Mouse (Mus musculus) liver, adult 2 months (tissue): ENCODE results near the gene Gm28308. TPM values are rescaled to one million over a fixed set of nuclear protein-coding genes. Genes with fewer than 3 reads are reported as not detected.

ENCODE experiments used
- DNase-seq: peaks from one replicate; pipeline ENCODE4 v3.0.0-alpha.2; 2011; ENCODE audit warnings: low read depth, low spot score; ENCODE audit errors: extremely low read depth
- H3K27ac ChIP-seq: fragments of 200-500 bp; replicated peaks from 2 replicates; pipeline ENCODE4 v1.5.1; 2012; ENCODE audit warnings: low read depth, mild to moderate bottlenecking, control low read depth, inconsistent platforms, low read length; ENCODE audit not compliant: insufficient read depth
- H3K27me3 ChIP-seq: fragments of 200-500 bp; 2 replicates; pipeline ENCODE4 v1.6.1; 2012; ENCODE audit warnings: mild to moderate bottlenecking, moderate library complexity, low read length, inconsistent platforms; ENCODE audit not compliant: control insufficient read depth, insufficient read depth
- H3K36me3 ChIP-seq: fragments of 200-500 bp; 2 replicates; pipeline ENCODE4 v1.6.1; 2012; ENCODE audit warnings: low read length, inconsistent platforms; ENCODE audit not compliant: control insufficient read depth, insufficient read depth
- H3K4me1 ChIP-seq: fragments of 200-500 bp; 2 replicates; pipeline ENCODE4 v1.6.1; 2011; ENCODE audit warnings: low read length; ENCODE audit not compliant: control insufficient read depth, insufficient read depth
- H3K4me3 ChIP-seq: fragments of 200-500 bp; 2 replicates; pipeline ENCODE4 v1.5.1; 2011; ENCODE audit warnings: low read depth, mild to moderate bottlenecking, control low read depth, low read length, moderate library complexity; ENCODE audit not compliant: insufficient read depth
- H3K79me2 ChIP-seq: fragments of 200-500 bp; 2 replicates; pipeline ENCODE4 v1.6.1; 2012; ENCODE audit warnings: inconsistent platforms, mild to moderate bottlenecking, low read length, moderate library complexity; ENCODE audit not compliant: control insufficient read depth, insufficient read depth
- H3K9ac ChIP-seq: fragments of 200-500 bp; 2 replicates; pipeline ENCODE4 v1.6.1; 2012; ENCODE audit warnings: low read depth, mild to moderate bottlenecking, control low read depth, inconsistent platforms, low read length
- CTCF ChIP-seq: fragments of 200-500 bp; IDR thresholded peaks from 2 replicates; pipeline ENCODE4 v1.5.1; 2011; ENCODE audit warnings: low read depth, low read length, control low read depth
- POLR2A ChIP-seq: fragments of 200-500 bp; IDR thresholded peaks from 2 replicates; pipeline ENCODE4 v1.6.1; 2011; ENCODE audit warnings: low read length, control low read depth; ENCODE audit not compliant: insufficient read depth; ENCODE audit errors: extremely low read depth
- WGBS: fragments of 180-500 bp; shearing (Covaris S2); methylation state at CpG from one replicate; pipeline ENCODE4 v1.1.7; 2018; 5-methylcytosine and 5-hydroxymethylcytosine counted together
- polyA plus RNA-seq: library from polyadenylated mRNA; depleted of rRNA; stranded (reverse); fragments of >200 nt; gene quantifications from 2 replicates; pipeline ENCODE4 v1.2.3, GENCODE M21; 2012
- total RNA-seq: library from RNA; depleted of rRNA; stranded (reverse); fragments of >200 nt; gene quantifications from 2 replicates; pipeline ENCODE4 v1.2.3, GENCODE M21; 2014

The Gm28308 gene
- total and polyA plus RNA-seq, 2 experiments: not detected

DNA sequence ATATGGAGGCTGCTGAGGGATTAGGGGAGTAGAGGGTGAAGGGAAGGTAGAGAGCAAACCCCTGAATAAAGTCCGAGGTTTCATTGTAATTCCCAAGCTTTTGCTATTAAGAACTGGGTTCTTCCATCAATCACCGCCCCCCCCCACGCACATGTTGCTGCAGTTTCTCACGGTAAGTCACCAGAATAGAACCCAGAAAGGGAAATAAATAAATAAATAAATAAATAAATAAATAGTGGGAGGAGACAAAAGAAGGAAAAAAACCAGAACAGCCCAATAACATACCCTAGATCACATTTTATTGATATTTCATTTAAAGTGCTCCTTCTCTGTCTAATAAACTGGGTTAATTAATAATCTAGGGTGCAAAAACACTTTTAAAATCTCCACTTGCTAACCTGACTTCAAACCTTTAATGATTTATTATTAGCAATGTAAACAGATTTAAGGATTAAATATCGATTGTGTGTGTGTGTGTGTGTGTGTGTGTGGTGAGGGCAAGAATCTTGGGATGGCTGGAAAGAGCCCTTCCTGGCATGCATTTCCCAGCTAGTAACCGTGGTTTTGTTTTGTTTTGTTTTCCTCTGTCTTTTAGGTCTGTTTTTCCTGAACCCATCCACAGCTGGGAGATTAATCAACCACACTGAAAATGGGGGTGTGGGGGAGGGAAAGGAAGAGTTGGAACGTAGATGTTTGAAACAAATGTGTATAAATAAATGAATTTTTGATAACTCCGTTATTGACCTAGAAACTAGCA lies 51.6 kb downstream of the Gm28308 start:
- Histone ChIP-seq H3K4me3 (0 out of 2 replicates have a peak overlapping the region, but pooled peaks have one; percentile 18), H3K27me3 (peaks cover 29% of the 10 kb centered on the region; the same call in 1 of the 2 replicates), H3K36me3 (no peaks in the 10 kb centered on the region), H3K27ac (peak overlapping the region; percentile 57), H3K9ac (no peak overlapping the region), H3K4me1 (no peaks in the 10 kb centered on the region), H3K79me2 (no peaks in the 10 kb centered on the region)
- 11% methylated on average over 8 of the region's 8 CpGs for WGBS
- DNase-seq: no peak
- TF ChIP-seq POLR2A: no peak
- no peak for TF ChIP-seq CTCF

DNA sequence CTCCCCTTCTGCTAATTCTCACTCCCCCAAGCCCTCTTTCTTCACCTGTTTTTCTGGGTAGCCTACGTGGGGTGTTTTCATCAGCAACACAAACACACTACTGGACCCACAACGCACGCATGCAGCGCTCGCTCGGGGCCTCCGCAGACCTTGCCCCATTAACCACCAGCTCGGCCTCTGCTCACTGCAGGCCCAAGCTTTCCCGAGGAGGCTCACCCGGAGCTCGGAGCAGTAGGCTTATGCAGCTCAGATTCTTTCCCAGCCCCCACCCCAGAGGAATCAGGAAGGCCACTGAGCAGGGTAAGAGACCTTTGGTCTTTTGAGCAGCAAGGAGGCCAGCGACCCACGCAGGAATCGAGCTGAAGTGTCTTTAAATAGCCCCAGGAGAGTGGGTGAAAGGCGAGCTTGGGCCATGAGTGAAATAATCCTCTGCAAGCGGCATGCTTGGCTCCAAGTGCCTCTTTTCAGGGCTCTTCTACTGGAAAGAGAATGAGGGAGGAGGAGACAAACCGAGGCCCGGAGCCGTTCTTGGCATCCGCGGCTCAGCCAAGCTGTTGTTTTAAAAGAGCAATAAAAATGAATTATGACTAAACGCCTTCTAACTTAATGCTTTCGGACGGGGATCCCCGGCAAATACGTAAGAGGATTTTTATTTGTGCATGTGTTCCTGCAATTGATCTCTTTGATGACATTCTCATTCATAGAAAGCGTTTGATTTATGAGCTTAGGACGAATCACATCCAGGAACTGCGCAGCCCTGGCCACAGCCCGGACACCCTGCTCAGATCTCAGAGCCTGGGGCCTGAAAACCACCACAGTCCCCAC lies 52.4 kb downstream of the Gm28308 start:
- Histone ChIP-seq H3K4me1 (no peaks in the 10 kb centered on the region), H3K36me3 (no peaks in the 10 kb centered on the region), H3K4me3 (peak overlapping the region; percentile 40; the same call in 1 of the 2 replicates), H3K27ac (peak overlapping the region; percentile 57), H3K79me2 (no peaks in the 10 kb centered on the region), H3K27me3 (peaks cover 30% of the 10 kb centered on the region; the same call in 1 of the 2 replicates), H3K9ac (peak overlapping the region; percentile 16)
- TF ChIP-seq CTCF: no peak
- no peak for TF ChIP-seq POLR2A
- WGBS: 5% methylated on average over 30 of the region's 30 CpGs
- DNase-seq: no peak

DNA sequence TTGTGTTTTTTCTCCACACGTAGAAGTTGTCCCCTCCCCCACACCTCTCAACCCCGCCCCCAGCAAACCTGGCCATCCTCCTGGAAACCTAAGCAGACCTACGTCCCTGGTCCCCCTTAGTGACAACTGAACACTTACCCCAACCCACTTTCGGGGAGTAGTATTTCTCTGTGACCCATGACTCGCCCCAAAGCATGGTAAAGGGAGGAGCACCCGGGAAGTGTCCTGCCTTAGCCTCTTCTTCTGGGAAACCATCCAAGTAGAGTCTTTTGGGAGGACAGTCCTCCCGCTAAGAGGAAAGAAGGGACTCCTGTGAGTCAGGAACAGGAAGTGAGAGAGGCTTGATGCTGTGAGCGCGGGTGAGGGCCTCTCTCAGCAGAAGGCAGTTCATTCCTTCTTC lies 53.2 kb downstream of the Gm28308 start:
- no peak overlapping the region for H3K27ac ChIP-seq
- H3K4me1 ChIP-seq: no peaks in the 10 kb centered on the region
- H3K9ac ChIP-seq: no peak overlapping the region
- DNase-seq: peak; percentile 29
- no peak for TF ChIP-seq CTCF
- no peak for TF ChIP-seq POLR2A
- H3K36me3 ChIP-seq: no peaks in the 10 kb centered on the region
- H3K27me3 ChIP-seq: peaks cover 28% of the 10 kb centered on the region; the same call in 1 of the 2 replicates
- peak overlapping the region; percentile 5; the same call in 1 of the 2 replicates for H3K4me3 ChIP-seq
- H3K79me2 ChIP-seq: no peaks in the 10 kb centered on the region
- WGBS: 5% methylated on average over 9 of the region's 9 CpGs

- peak overlapping the region; percentile 47 for H3K27ac ChIP-seq
- no peak for DNase-seq
- no peaks in the 10 kb centered on the region for H3K79me2 ChIP-seq
- 7% methylated on average over 12 of the region's 12 CpGs for WGBS
- TF ChIP-seq POLR2A (no peak), CTCF (no peak)
- no peaks in the 10 kb centered on the region for H3K36me3 ChIP-seq
- peak overlapping the region; percentile 69 for H3K4me3 ChIP-seq
- H3K9ac ChIP-seq: peak overlapping the region; percentile 61
- H3K27me3 ChIP-seq: peaks cover 25% of the 10 kb centered on the region; the same call in 1 of the 2 replicates
- no peaks in the 10 kb centered on the region for H3K4me1 ChIP-seq
These were observed 53.9 kb downstream of the Gm28308 start for GRCm38 (mm10) chr6:52159164-52159761.

DNA sequence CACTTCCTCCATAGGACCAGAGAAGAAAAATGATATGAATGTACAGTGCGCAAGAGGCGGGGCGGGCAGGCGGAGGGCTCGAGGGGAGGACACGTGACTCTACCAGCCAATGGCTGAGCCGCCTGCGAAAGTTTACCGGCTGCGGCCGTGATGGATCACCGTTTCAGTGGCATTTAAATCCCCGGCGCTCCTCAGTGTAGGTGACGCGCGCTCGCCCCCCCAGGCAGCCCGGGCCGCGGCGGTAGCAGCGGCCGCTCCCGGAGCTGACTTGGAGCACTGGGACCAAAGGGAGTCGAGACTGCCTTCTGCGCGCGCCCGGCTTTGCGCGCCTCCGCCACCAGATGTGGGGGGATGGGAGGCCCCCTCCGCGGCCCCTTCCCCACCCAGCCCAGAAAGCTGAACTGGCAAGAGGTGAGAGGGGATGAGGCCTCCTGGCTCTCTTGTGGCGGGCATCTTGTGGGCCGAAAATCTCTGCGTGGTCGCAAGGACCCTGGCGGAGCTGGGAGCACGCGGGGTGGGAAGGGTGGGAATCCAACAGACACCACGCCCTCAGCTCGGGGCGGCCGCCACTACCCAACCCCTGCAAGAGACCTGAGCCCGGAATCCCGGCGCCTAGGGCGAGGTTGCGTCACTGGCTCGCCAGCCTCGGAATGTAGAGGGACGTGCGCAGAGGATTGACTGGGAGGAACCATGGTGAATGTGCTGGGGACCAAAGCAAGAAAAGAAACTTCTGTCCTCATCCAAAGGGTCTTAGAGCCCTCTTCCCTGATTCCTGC lies 54.7 kb downstream of the Gm28308 start, which contains the start of gene Hoxa1:
Hoxa1 (minus strand) TSS at position 42 of the 776 bp plus-strand sequence.
- no peaks in the 10 kb centered on the region for H3K4me1 ChIP-seq
- TF ChIP-seq CTCF (no peak), POLR2A (0 out of 2 replicates have a peak, but pooled peaks have one; percentile 29)
- 2% methylated on average over 55 of the region's 55 CpGs for WGBS
- H3K79me2 ChIP-seq: no peaks in the 10 kb centered on the region
- H3K27ac ChIP-seq: peak within 1 kb of the TSS; percentile 47
- peak within 1 kb of the TSS; percentile 69 for H3K4me3 ChIP-seq
- H3K27me3 ChIP-seq: peaks cover 21% of the 10 kb centered on the region; the same call in 1 of the 2 replicates
- no peaks in the 10 kb centered on the region for H3K36me3 ChIP-seq
- peak within 1 kb of the TSS; percentile 61 for H3K9ac ChIP-seq
- no peak for DNase-seq
